Mouse (Mus musculus) hindbrain, postnatal 0 days (tissue): ENCODE data around the gene B130006D01Rik. TPM values are rescaled to one million over a fixed set of nuclear protein-coding genes. Genes with fewer than 3 reads are reported as not detected.

Source experiments
- ATAC-seq: fragments of 200-750 bp; cut with Nextera tagmentation; 2 replicates; pipeline ENCODE4 v1.8.0; 2017; ENCODE audit warnings: mild to moderate bottlenecking, moderate TSS enrichment, moderate library complexity
- DNase-seq: peaks from one replicate; pipeline ENCODE4 v3.0.0-alpha.2; 2015; ENCODE audit warnings: low spot score
- H3K27ac ChIP-seq: fragments of 300-500 bp; sonication (generic); 2 replicates; pipeline ENCODE4 v1.5.1; 2014; ENCODE audit warnings: mild to moderate bottlenecking
- H3K27me3 ChIP-seq: fragments of 300-500 bp; sonication (generic); 2 replicates; pipeline ENCODE4 v1.6.1; 2014; ENCODE audit warnings: low read length, mixed read lengths; ENCODE audit not compliant: insufficient read depth
- H3K36me3 ChIP-seq: fragments of 300-500 bp; sonication (generic); 2 replicates; pipeline ENCODE4 v1.6.1; 2014; ENCODE audit warnings: low read length, mixed read lengths; ENCODE audit not compliant: insufficient read depth
- H3K4me1 ChIP-seq: fragments of 300-500 bp; sonication (generic); 2 replicates; pipeline ENCODE4 v1.6.1; 2014; ENCODE audit warnings: antibody characterized with exemption, low read length, mixed read lengths; ENCODE audit not compliant: insufficient read depth
- H3K4me2 ChIP-seq: fragments of 300-500 bp; sonication (generic); 2 replicates; pipeline ENCODE4 v1.6.1; 2014; ENCODE audit warnings: low read depth, mild to moderate bottlenecking, low read length, moderate library complexity, mixed read lengths
- H3K4me3 ChIP-seq: fragments of 300-500 bp; sonication (generic); 2 replicates; pipeline ENCODE4 v1.5.1; 2014; ENCODE audit warnings: low read length
- H3K9ac ChIP-seq: fragments of 300-500 bp; sonication (generic); replicated peaks from 2 replicates; pipeline ENCODE4 v1.6.1; 2014; ENCODE audit warnings: mild to moderate bottlenecking, low read length, moderate library complexity, mixed read lengths
- H3K9me3 ChIP-seq: fragments of 300-500 bp; sonication (generic); 2 replicates; pipeline ENCODE4 v1.6.1; 2016; ENCODE audit warnings: low read length, mixed read lengths
- CTCF ChIP-seq: IDR thresholded peaks from 2 replicates; pipeline ENCODE4 v1.5.1; 2016; ENCODE audit warnings: antibody characterized with exemption, control low read depth, low read depth
- WGBS: fragments of 180-500 bp; shearing (Covaris S2); extraction: QIAGEN DNeasy Blood & Tissue Kit; methylation state at CpG from one replicate; pipeline ENCODE4 v1.1.7; 2014; 5-methylcytosine and 5-hydroxymethylcytosine counted together
- polyA plus RNA-seq: library from polyadenylated mRNA; unstranded; fragments of >200 nt; fragmentation: Nextera tagmentation; extraction: Ambion mirVana; gene quantifications from 2 replicates; pipeline ENCODE4 v1.2.1, GENCODE M21; 2015
- total RNA-seq: library from RNA; depleted of rRNA; stranded (reverse); fragments of >200 nt; gene quantifications from 2 replicates; pipeline ENCODE4 v1.2.3, GENCODE M21; 2014; rRNA removed

B130006D01Rik gene
- total RNA-seq = 1.8 and 2.0 TPM in 2 replicates
- polyA plus RNA-seq = 0.77 and 0.88 TPM in 2 replicates

DNA sequence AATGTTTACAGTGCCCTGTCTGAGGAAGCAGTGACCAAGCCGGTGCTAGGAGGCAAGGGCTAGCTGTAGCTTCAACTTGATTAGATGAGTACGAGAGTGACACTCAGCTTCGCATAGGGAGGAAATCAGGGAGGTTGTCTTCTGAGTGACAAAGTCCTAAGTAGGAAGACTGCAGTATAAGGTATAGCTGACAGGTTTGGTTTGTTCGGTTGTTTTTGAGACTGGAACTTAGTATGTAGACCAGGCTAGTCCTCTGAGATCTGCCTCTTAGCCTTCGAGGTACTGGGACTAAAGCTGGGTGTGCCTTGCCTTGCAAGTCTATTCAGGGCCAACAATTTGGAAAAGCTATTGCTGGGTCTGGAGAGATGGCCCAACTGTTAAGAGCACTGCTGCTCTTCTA is at the start of gene B130006D01Rik:
Gene B130006D01Rik, plus strand, starts transcription at position 301 of the 400 bp plus-strand sequence.
- H3K4me3 ChIP-seq = no peak within 1 kb of the TSS
- no peaks in the 10 kb centered on the region for H3K27me3 ChIP-seq
- H3K9me3 ChIP-seq = no peaks in the 10 kb centered on the region
- WGBS = 98% methylated on average over 5 of the region's 5 CpGs
- TF ChIP-seq CTCF = no peak
- no peaks in the 10 kb centered on the region for H3K36me3 ChIP-seq
- no peak for DNase-seq
- H3K4me1 ChIP-seq = no peaks in the 10 kb centered on the region
- H3K27ac ChIP-seq = no peak within 1 kb of the TSS
- H3K9ac ChIP-seq = no peak within 1 kb of the TSS
- no peak within 1 kb of the TSS for H3K4me2 ChIP-seq
- ATAC-seq = no peak

GRCm38 (mm10) chr11:95675498-95675897 is 47.9 kb upstream of the B130006D01Rik start:
- no peak overlapping the region for H3K4me2 ChIP-seq
- WGBS = 92% methylated on average over 14 of the region's 14 CpGs
- ATAC-seq (no peak), DNase-seq (no peak)
- H3K27ac ChIP-seq = no peak overlapping the region
- no peak for TF ChIP-seq CTCF
- H3K36me3 ChIP-seq = peaks cover 63% of the 10 kb centered on the region
- H3K27me3 ChIP-seq = no peaks in the 10 kb centered on the region
- H3K4me3 ChIP-seq = no peak overlapping the region
- no peaks in the 10 kb centered on the region for H3K9me3 ChIP-seq
- no peak overlapping the region for H3K9ac ChIP-seq
- no peaks in the 10 kb centered on the region for H3K4me1 ChIP-seq

DNA sequence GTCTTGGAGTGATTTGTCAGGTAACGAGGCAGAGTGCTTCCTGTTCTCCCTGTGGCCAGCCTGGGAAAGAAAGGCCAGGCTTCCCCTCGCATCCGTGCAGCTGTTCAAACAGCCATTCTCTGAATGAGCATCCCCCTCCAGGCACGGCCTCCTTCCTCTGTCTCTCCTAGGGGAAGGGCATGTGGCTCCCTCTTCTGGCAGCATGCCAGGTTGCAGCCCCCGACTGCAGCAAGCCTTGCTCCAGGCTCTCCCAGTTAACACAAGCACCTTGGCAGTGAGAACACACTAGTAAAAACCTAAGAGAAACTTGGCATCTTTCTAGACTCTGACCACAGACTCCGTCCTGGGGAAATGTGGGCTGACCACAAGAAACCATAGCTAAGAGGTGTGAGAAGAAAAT is 47.1 kb upstream of the B130006D01Rik start:
- TF ChIP-seq CTCF = peak; percentile 79
- H3K27ac ChIP-seq = no peak overlapping the region

DNA sequence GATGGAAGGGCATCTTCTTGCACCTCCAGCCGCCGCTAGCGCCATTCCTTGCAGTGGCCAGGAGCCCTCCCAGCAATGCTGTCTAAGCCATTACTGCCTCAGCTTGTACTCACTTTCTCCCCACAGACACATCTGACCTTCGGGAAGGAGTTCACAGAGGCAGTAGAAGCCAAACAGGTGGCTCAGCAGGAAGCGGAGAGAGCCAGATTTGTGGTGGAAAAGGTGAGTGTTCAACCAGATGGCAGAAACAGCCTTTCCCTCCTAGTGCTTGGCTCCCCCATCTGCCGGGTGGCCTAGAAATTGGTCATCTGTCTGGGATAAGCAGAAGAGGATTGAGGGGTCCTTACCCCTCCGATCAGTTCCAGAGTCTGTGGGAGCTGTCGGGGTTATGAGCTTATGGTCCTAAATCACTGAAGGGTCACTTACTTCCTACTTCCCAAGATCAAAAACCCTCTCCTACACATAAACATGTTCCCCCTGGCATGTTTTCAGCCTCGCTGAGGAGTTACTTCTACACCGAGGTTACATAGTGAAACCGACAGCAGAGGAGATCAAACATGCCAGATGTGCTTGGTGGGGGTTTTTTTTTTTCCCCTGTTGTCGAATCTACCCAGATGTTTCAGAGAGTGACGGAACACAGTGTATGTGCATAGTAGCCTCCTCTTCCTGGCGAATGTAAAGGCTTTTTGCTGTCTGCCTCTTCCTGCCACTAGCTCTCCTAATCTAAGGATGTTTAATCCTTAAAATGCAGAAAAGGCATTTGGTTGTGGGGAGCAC is 45.3 kb upstream of the B130006D01Rik start:
- no peak overlapping the region for H3K4me2 ChIP-seq
- H3K9me3 ChIP-seq = no peaks in the 10 kb centered on the region
- peaks cover 50% of the 10 kb centered on the region for H3K36me3 ChIP-seq
- H3K4me3 ChIP-seq = no peak overlapping the region
- DNase-seq (no peak), ATAC-seq (no peak)
- no peak for TF ChIP-seq CTCF
- WGBS = 92% methylated on average over 14 of the region's 14 CpGs
- no peak overlapping the region for H3K9ac ChIP-seq
- no peaks in the 10 kb centered on the region for H3K4me1 ChIP-seq
- H3K27me3 ChIP-seq = no peaks in the 10 kb centered on the region
- no peak overlapping the region for H3K27ac ChIP-seq

More for the DNA sequence above, 47.1 kb upstream of the B130006D01Rik start:
- peak; percentile 86 for DNase-seq
- ATAC-seq = no peak
- Histone ChIP-seq H3K4me1 (no peaks in the 10 kb centered on the region), H3K4me2 (no peak overlapping the region), H3K9ac (no peak overlapping the region), H3K9me3 (no peaks in the 10 kb centered on the region), H3K4me3 (no peak overlapping the region), H3K27me3 (no peaks in the 10 kb centered on the region), H3K36me3 (peaks cover 61% of the 10 kb centered on the region)
- WGBS = 13% methylated on average over 6 of the region's 6 CpGs

DNA sequence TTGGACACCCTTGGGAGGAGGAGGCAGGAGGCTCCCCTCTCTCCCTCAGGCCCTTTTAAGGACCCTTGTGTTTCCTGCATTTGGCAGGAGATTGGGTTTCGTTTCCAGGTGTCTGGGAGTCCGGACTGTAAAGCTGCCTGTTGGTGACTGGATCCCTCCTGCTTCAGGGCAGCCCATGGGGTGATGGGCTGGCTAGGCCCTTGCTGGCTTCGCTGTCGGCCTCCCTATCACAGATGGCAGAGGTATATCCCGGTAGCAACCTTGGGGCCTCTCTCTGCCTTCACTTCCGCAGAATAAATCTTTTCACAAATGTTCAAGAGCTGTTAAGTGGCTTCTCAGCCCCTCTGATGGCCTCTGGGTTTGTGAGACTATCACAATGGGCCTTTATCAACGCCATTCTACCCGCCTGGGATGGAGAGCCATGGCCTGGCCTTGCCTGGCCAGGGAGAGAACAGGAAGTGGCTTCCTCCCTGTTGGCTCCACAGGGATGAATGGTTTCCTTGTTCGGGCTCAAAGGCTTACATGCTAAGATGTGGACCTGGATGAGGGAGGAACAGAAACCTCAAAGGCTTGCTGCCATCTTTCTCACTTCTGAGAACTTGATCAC is 41.3 kb upstream of the B130006D01Rik start:
- 73% methylated on average over 9 of the region's 9 CpGs for WGBS
- ATAC-seq = no peak
- Histone ChIP-seq H3K4me1 (no peaks in the 10 kb centered on the region), H3K36me3 (peaks cover 37% of the 10 kb centered on the region), H3K9me3 (no peaks in the 10 kb centered on the region), H3K4me2 (no peak overlapping the region), H3K27ac (no peak overlapping the region), H3K9ac (no peak overlapping the region), H3K4me3 (no peak overlapping the region), H3K27me3 (no peaks in the 10 kb centered on the region)
- no peak for TF ChIP-seq CTCF
- no peak for DNase-seq

GRCm38 (mm10) chr11:95682946-95683345 is 40.4 kb upstream of the B130006D01Rik start:
- no peak for DNase-seq
- Histone ChIP-seq H3K4me2 (no peak overlapping the region), H3K36me3 (peaks cover 28% of the 10 kb centered on the region), H3K27me3 (no peaks in the 10 kb centered on the region), H3K9ac (no peak overlapping the region), H3K9me3 (no peaks in the 10 kb centered on the region), H3K27ac (no peak overlapping the region), H3K4me1 (no peaks in the 10 kb centered on the region), H3K4me3 (no peak overlapping the region)
- WGBS = 87% methylated on average over 3 of the region's 3 CpGs
- no peak for TF ChIP-seq CTCF
- no peak for ATAC-seq

GRCm38 (mm10) chr11:95686031-95686430 is 37.4 kb upstream of the B130006D01Rik start:
- H3K9me3 ChIP-seq = no peaks in the 10 kb centered on the region
- H3K27ac ChIP-seq = no peak overlapping the region
- peak; percentile 96 for TF ChIP-seq CTCF
- H3K4me3 ChIP-seq = no peak overlapping the region
- no peaks in the 10 kb centered on the region for H3K4me1 ChIP-seq
- no peak overlapping the region for H3K4me2 ChIP-seq
- H3K9ac ChIP-seq = no peak overlapping the region
- H3K36me3 ChIP-seq = 0 out of 2 replicates have a peak, but pooled peaks cover 5% of the 10 kb centered on the region
- no peaks in the 10 kb centered on the region for H3K27me3 ChIP-seq
- 3% methylated on average over 4 of the region's 4 CpGs for WGBS
- DNase-seq = peak; percentile 86
- peak; percentile 66; the same call in 1 of the 2 replicates for ATAC-seq
